Mouse (Mus musculus): Measurements from ENCODE around the gene Atg16l1.

Atg16l1 gene

GRCm38 (mm10) chr1:87829621-87830211 is 74.0 kb downstream of the Atg16l1 start:
- no peak for DNase-seq (ENCODE audit: low read depth, low spot score)

- DNase-seq (ENCODE audit: low read depth, low spot score), result no peak
Observed at GRCm38 (mm10) chr1:87836453-87836852, 80.8 kb downstream of the Atg16l1 start.

GRCm38 (mm10) chr1:87837018-87837417 is 81.3 kb downstream of the Atg16l1 start:
- DNase-seq (ENCODE audit: low read depth, low spot score), result no peak

- DNase-seq (ENCODE audit: low read depth, low spot score), result no peak
Observed at GRCm38 (mm10) chr1:87840411-87841208, 84.9 kb downstream of the Atg16l1 start.

All from ES-CJ7 (cell line).